Comparison of ENCODE assay signal across 9 mouse cellular contexts in genomic region chr6:67375982-67376391, GRCm38 (mm10). TPM values are rescaled to one million over a fixed set of nuclear protein-coding genes. Genes with fewer than 3 reads are reported as not detected.
DNase-seq lines count a peak whose midpoint lies in the region; ATAC-seq lines count a peak whose summit lies in the region.
"Had no signal": no experiment of that assay in that cellular context is flagged by ENCODE, and none has a peak within 500 bp of the region (broad histone marks: within the 10 kb centered on the region; RNA-seq: fewer than 3 reads in every experiment).

TSS of gene Il12rb2 (minus strand) at chr6:67376188.

- peak within 1 kb of the TSS; percentile 61 for H3K4me2 ChIP-seq in forebrain, embryonic 13.5 days
- peak within 1 kb of the TSS; percentile 59 for H3K4me2 ChIP-seq in hindbrain, embryonic 13.5 days
- H3K4me2 ChIP-seq in lung, embryonic 16.5 days (ENCODE audit: low read depth, low read length), result peak within 1 kb of the TSS; percentile 33
- peak within 1 kb of the TSS; percentile 45 for H3K4me2 ChIP-seq in neural tube, embryonic 14.5 days (ENCODE audit: low read depth, low read length)

- H3K4me3 ChIP-seq in forebrain, embryonic 13.5 days, result peak within 1 kb of the TSS; percentile 32
- peak within 1 kb of the TSS; percentile 32 for H3K4me3 ChIP-seq in hindbrain, embryonic 13.5 days
- peak within 1 kb of the TSS; percentile 5 for H3K4me3 ChIP-seq in lung, embryonic 16.5 days (ENCODE audit: low read length)
- peak within 1 kb of the TSS; percentile 10; the same call in 1 of the 2 replicates for H3K4me3 ChIP-seq in neural tube, embryonic 14.5 days (ENCODE audit: low read depth, low read length)

- H3K9me3 ChIP-seq in forebrain, embryonic 13.5 days (replicated peaks), result no peaks in the 10 kb centered on the region
- no peaks in the 10 kb centered on the region for H3K9me3 ChIP-seq in hindbrain, embryonic 13.5 days
- H3K9me3 ChIP-seq in lung, embryonic 16.5 days (ENCODE audit: control insufficient read depth, low read length), result no peaks in the 10 kb centered on the region
- H3K9me3 ChIP-seq in neural tube, embryonic 14.5 days (ENCODE audit: control insufficient read depth, low read length), result no peaks in the 10 kb centered on the region

- ATAC-seq in forebrain, embryonic 13.5 days, result peak; percentile 58; the same call in 1 of the 2 replicates
- no peak for ATAC-seq in hindbrain, embryonic 13.5 days (ENCODE audit: low FRiP score)
- ATAC-seq in lung, embryonic 16.5 days (ENCODE audit: low read depth), result no peak
- ATAC-seq in neural tube, embryonic 14.5 days (ENCODE audit: low read depth), result no peak

- 1% methylated on average over 26 of the region's 26 CpGs for WGBS in forebrain, embryonic 13.5 days
- WGBS in hindbrain, embryonic 13.5 days, result 5% methylated on average over 26 of the region's 26 CpGs
- 2% methylated on average over 26 of the region's 26 CpGs for WGBS in lung, embryonic 16.5 days
- WGBS in neural tube, embryonic 14.5 days, result 3% methylated on average over 26 of the region's 26 CpGs

- H3K27me3 ChIP-seq in forebrain, embryonic 13.5 days, result peaks cover 5% of the 10 kb centered on the region
- H3K27me3 ChIP-seq in hindbrain, embryonic 13.5 days, result peaks cover 13% of the 10 kb centered on the region
- H3K27me3 ChIP-seq in lung, embryonic 16.5 days (ENCODE audit: control insufficient read depth, insufficient read depth, low read depth, low read length), result peaks cover 4% of the 10 kb centered on the region; the same call in 1 of the 2 replicates
- peaks cover 3% of the 10 kb centered on the region; the same call in 1 of the 2 replicates for H3K27me3 ChIP-seq in neural tube, embryonic 14.5 days (ENCODE audit: control insufficient read depth, insufficient read depth, low read length)

- H3K4me1 ChIP-seq in forebrain, embryonic 13.5 days, result peaks cover 11% of the 10 kb centered on the region; the same call in 1 of the 2 replicates
- H3K4me1 ChIP-seq in hindbrain, embryonic 13.5 days (replicated peaks), result peaks cover 9% of the 10 kb centered on the region
- H3K4me1 ChIP-seq in lung, embryonic 16.5 days (replicated peaks; ENCODE audit: control insufficient read depth, insufficient read depth, low read length), result no peaks in the 10 kb centered on the region
- H3K4me1 ChIP-seq in neural tube, embryonic 14.5 days (ENCODE audit: control insufficient read depth, insufficient read depth, low read length), result 0 out of 2 replicates have a peak, but pooled peaks cover 3% of the 10 kb centered on the region

- peak; percentile 7 for DNase-seq in adrenal gland, postnatal 10 days
- DNase-seq in adrenal gland, adult 8-10 months, result no peak
- peak; percentile 78 for DNase-seq in MEL-GATA-1-ER (ENCODE audit: extremely low read depth, low read depth)
- no peak for DNase-seq in cerebellum, postnatal 36 days

- no peaks in the 10 kb centered on the region for H3K36me3 ChIP-seq in forebrain, embryonic 13.5 days (ENCODE audit: poor library complexity, severe bottlenecking)
- no peaks in the 10 kb centered on the region for H3K36me3 ChIP-seq in hindbrain, embryonic 13.5 days
- H3K36me3 ChIP-seq in lung, embryonic 16.5 days (ENCODE audit: control insufficient read depth, insufficient read depth, low read length), result no peaks in the 10 kb centered on the region
- no peaks in the 10 kb centered on the region for H3K36me3 ChIP-seq in neural tube, embryonic 14.5 days (ENCODE audit: control insufficient read depth, insufficient read depth, low read length)

- H3K27ac ChIP-seq in forebrain, embryonic 13.5 days, result no peak within 1 kb of the TSS
- H3K27ac ChIP-seq in hindbrain, embryonic 13.5 days, result no peak within 1 kb of the TSS
- H3K27ac ChIP-seq in lung, embryonic 16.5 days (ENCODE audit: low read length), result no peak within 1 kb of the TSS
- no peak within 1 kb of the TSS for H3K27ac ChIP-seq in neural tube, embryonic 14.5 days (ENCODE audit: low read depth, low read length)

- no peak within 1 kb of the TSS for H3K9ac ChIP-seq in forebrain, embryonic 13.5 days
- no peak within 1 kb of the TSS for H3K9ac ChIP-seq in hindbrain, embryonic 13.5 days
- H3K9ac ChIP-seq in lung, embryonic 16.5 days (ENCODE audit: low read length), result no peak within 1 kb of the TSS; the same call in 1 of the 2 replicates
- H3K9ac ChIP-seq in neural tube, embryonic 14.5 days (replicated peaks; ENCODE audit: low read depth, low read length), result no peak within 1 kb of the TSS

RNA-seq across cellular contexts. Expression of gene Il12rb2, which starts in this region (rescaled TPM):
- total RNA-seq in adrenal gland, postnatal 10 days (2021), result under 1 TPM; 0.15 to 0.21 TPM
- total RNA-seq in adrenal gland, adult 8-10 months (2022), result under 1 TPM; 0.22 to 0.43 (median 0.27) TPM
- not detected in 2 replicates for polyA plus RNA-seq in forebrain, embryonic 13.5 days (2015; fragmentation: Nextera tagmentation; extraction: Ambion mirVana)
- 0.09 TPM in 1 of 2 replicates, not detected in the other for polyA plus RNA-seq in hindbrain, embryonic 13.5 days (2015; fragmentation: Nextera tagmentation; extraction: Ambion mirVana)
- polyA plus RNA-seq in lung, embryonic 16.5 days (2015; fragmentation: Nextera tagmentation; extraction: Ambion mirVana), result 0.14 and 0.18 TPM in 2 replicates
- 0.09 and 0.11 TPM in 2 replicates for polyA plus RNA-seq in neural tube, embryonic 14.5 days (2014; fragmentation: Nextera tagmentation; extraction: Ambion mirVana)
- polyA plus RNA-seq: C2C12 had no signal

Comparison
In these comparisons a context has a peak if more than half of its experiments do, and no peak if none do; other contexts are left out.
1. Peak in DNase-seq in adrenal gland, postnatal 10 days; RNA of the gene not detected or under 1 TPM.
2. Peak in ATAC-seq, H3K4me3 ChIP-seq and H3K4me2 ChIP-seq in forebrain, embryonic 13.5 days; RNA of the gene not detected or under 1 TPM.